Mouse (Mus musculus): Measurements from ENCODE around the gene Tk2.
"Not testable (repeated sequence)": the region's sequence is repeated elsewhere in the genome, so short reads cannot be mapped to it uniquely, and the experiment has no call there.

Gene Tk2

GRCm38 (mm10) chr8:104248276-104248675, at the start of gene Tk2:
TSS of gene Tk2 (minus strand) at chr8:104248558.
- DNase-seq = peak; percentile 64 to 72

GRCm38 (mm10) chr8:104294396-104294795, 46.0 kb upstream of the Tk2 start:
- peak; percentile 13 to 52 for DNase-seq

- not testable (repeated sequence) for DNase-seq
Measured at GRCm38 (mm10) chr8:104293081-104293480, 44.7 kb upstream of the Tk2 start, which contains the start of gene Cmtm2a. TSS of gene Cmtm2a (minus strand) at chr8:104293181.

GRCm38 (mm10) chr8:104268937-104269440, 20.6 kb upstream of the Tk2 start:
- DNase-seq = no peak

- DNase-seq = no peak
Measured at GRCm38 (mm10) chr8:104268368-104268767, 20.0 kb upstream of the Tk2 start.

- DNase-seq = not testable (repeated sequence)
Measured at GRCm38 (mm10) chr8:104264271-104264935, 16.0 kb upstream of the Tk2 start.

GRCm38 (mm10) chr8:104261802-104262201, 13.4 kb upstream of the Tk2 start:
- not testable (repeated sequence) for DNase-seq

- peak in 1 of 2 experiments; percentile 39 for DNase-seq
Measured at GRCm38 (mm10) chr8:104253016-104253415, 4.7 kb upstream of the Tk2 start.

GRCm38 (mm10) chr8:104251461-104251860, 3.1 kb upstream of the Tk2 start:
- peak in 1 of 2 experiments; percentile 25 for DNase-seq

GRCm38 (mm10) chr8:104250439-104251367, 2.3 kb upstream of the Tk2 start, which contains the start of gene Cklf:
TSS of gene Cklf (plus strand) at chr8:104250861.
- DNase-seq = peak; percentile 89 to 92

GRCm38 (mm10) chr8:104249442-104249996, 1.2 kb upstream of the Tk2 start:
- DNase-seq = no peak

- peak in 1 of 2 experiments; percentile 28 for DNase-seq
Measured at GRCm38 (mm10) chr8:104247908-104248275, 466 bp downstream of the Tk2 start.

- DNase-seq = peak; percentile 38 to 45
Measured at GRCm38 (mm10) chr8:104247054-104247907, 1.1 kb downstream of the Tk2 start.

- DNase-seq = no peak
Measured at GRCm38 (mm10) chr8:104246621-104247020, 1.7 kb downstream of the Tk2 start.

GRCm38 (mm10) chr8:104242038-104242644, 6.2 kb downstream of the Tk2 start:
- no peak for DNase-seq

GRCm38 (mm10) chr8:104239418-104239861, 8.9 kb downstream of the Tk2 start:
- no peak for DNase-seq

- DNase-seq = no peak
Measured at GRCm38 (mm10) chr8:104234573-104234972, 13.8 kb downstream of the Tk2 start.

- DNase-seq = no peak
Measured at GRCm38 (mm10) chr8:104232919-104233318, 15.4 kb downstream of the Tk2 start.

- no peak for DNase-seq
Measured at GRCm38 (mm10) chr8:104232039-104232438, 16.3 kb downstream of the Tk2 start.

GRCm38 (mm10) chr8:104230377-104230776, 18.0 kb downstream of the Tk2 start:
- no peak for DNase-seq

- DNase-seq = no peak
Measured at GRCm38 (mm10) chr8:104227048-104227447, 21.3 kb downstream of the Tk2 start.

GRCm38 (mm10) chr8:104219806-104220205, 28.6 kb downstream of the Tk2 start:
- peak; percentile 44 to 64 for DNase-seq
